Comparison of ENCODE assay signal across 8 mouse cellular contexts in genomic region chr17:17293932-17294534, GRCm38 (mm10).
DNase-seq lines count a peak whose midpoint lies in the region; ATAC-seq and TF ChIP-seq lines count a peak whose summit lies in the region.
"Not testable (repeated sequence)": the region's sequence is repeated elsewhere in the genome, so short reads cannot be mapped to it uniquely, and the experiment has no call there.

No protein-coding gene starts in this region.

- peak; percentile 100 for ATAC-seq in Patski
- ATAC-seq in hindbrain, embryonic 13.5 days (ENCODE audit: low FRiP score) = peak; percentile 99

- H3K4me1 ChIP-seq in hindbrain, embryonic 13.5 days (replicated peaks) = not testable (repeated sequence)

- peak overlapping the region; percentile 46 for H3K4me3 ChIP-seq in hindbrain, embryonic 13.5 days

- peak overlapping the region; percentile 58 for H3K9ac ChIP-seq in hindbrain, embryonic 13.5 days

- H3K27ac ChIP-seq in hindbrain, embryonic 13.5 days = peak overlapping the region; percentile 80

- 0% methylated on average over 13 of the region's 13 CpGs for WGBS in hindbrain, embryonic 13.5 days

- TF ChIP-seq CTCF in Patski (IDR thresholded peaks at IDR 0.05) = not testable (repeated sequence)

- not testable (repeated sequence) for H3K36me3 ChIP-seq in hindbrain, embryonic 13.5 days

- not testable (repeated sequence) for H3K9me3 ChIP-seq in hindbrain, embryonic 13.5 days

- in situ Hi-C loops in Patski (cut with MboI; ENCODE audit: low pct_unique_long_range_greater_than_20kb) = not testable (repeated sequence)

- peak overlapping the region; percentile 50 for H3K4me2 ChIP-seq in hindbrain, embryonic 13.5 days

- POLR2A ChIA-PET in Patski (lab: Charles Lee) = not testable (repeated sequence)

- not testable (repeated sequence) for H3K27me3 ChIP-seq in Patski; hindbrain, embryonic 13.5 days

- peak; percentile 63 for DNase-seq in Patski (ENCODE audit: low read depth, low spot score)
- DNase-seq in cerebellum, postnatal 14 days = peak; percentile 82 to 88
- DNase-seq in frontal cortex, postnatal 14 days (ENCODE audit: low spot score in 2 of 2) = peak; percentile 85 to 87
- peak; percentile 63 to 75 for DNase-seq in layer of hippocampus, postnatal 25 days (ENCODE audit: extremely low spot score in 1 of 2, low spot score in 1 of 2)
- peak; percentile 95 for DNase-seq in lung, postnatal 25 days (ENCODE audit: low spot score)
- peak; percentile 84 for DNase-seq in retina, embryonic 14.5 days (ENCODE audit: low spot score)
- peak; percentile 75 for DNase-seq in thymus, postnatal 4 days

- CTCF ChIA-PET in Patski (lab: Charles Lee) = not testable (repeated sequence)

Comparison
In these comparisons a context has a peak if more than half of its experiments do, and no peak if none do; other contexts are left out.
1. Peak in every context shown above with its lines: DNase-seq, ATAC-seq, H3K4me3 ChIP-seq and H3K27ac ChIP-seq.